Mouse (Mus musculus): ENCODE data around the gene Trpc7. TPM values are rescaled to one million over a fixed set of nuclear protein-coding genes. Genes with fewer than 3 reads are reported as not detected.

The Trpc7 gene
- polyA plus RNA-seq, 1 experiment from 2014 or later: not detected

- no peaks in the 10 kb centered on the region for H3K9me3 ChIP-seq
- H3K27me3 ChIP-seq (ENCODE audit: poor library complexity, severe bottlenecking): no peaks in the 10 kb centered on the region
- no peak overlapping the region for H3K4me3 ChIP-seq
- peaks cover 9% of the 10 kb centered on the region for H3K4me1 ChIP-seq
- H3K36me3 ChIP-seq (replicated peaks): no peaks in the 10 kb centered on the region
- DNase-seq (ENCODE audit: extremely low spot score, low spot score): no peak
- H3K27ac ChIP-seq: no peak overlapping the region
- 60% methylated on average over 6 of the region's 6 CpGs for WGBS
Observed at GRCm38 (mm10) chr13:56862011-56862410, 33.8 kb downstream of the Trpc7 start.

GRCm38 (mm10) chr13:56854506-56854905 is 41.3 kb downstream of the Trpc7 start:
- Histone ChIP-seq H3K27me3 (ENCODE audit: poor library complexity, severe bottlenecking) (no peaks in the 10 kb centered on the region), H3K9me3 (no peaks in the 10 kb centered on the region), H3K36me3 (replicated peaks) (no peaks in the 10 kb centered on the region), H3K27ac (no peak overlapping the region), H3K4me1 (peaks cover 6% of the 10 kb centered on the region), H3K4me3 (no peak overlapping the region)
- 89% methylated on average over 8 of the region's 8 CpGs for WGBS
- no peak for DNase-seq (ENCODE audit: extremely low spot score, low spot score)

- no peak for DNase-seq (ENCODE audit: extremely low spot score, low spot score)
- Histone ChIP-seq H3K9me3 (no peaks in the 10 kb centered on the region), H3K27ac (0 out of 2 replicates have a peak overlapping the region, but pooled peaks have one; percentile 1), H3K4me3 (no peak overlapping the region), H3K36me3 (replicated peaks) (no peaks in the 10 kb centered on the region), H3K4me1 (peaks cover 6% of the 10 kb centered on the region), H3K27me3 (ENCODE audit: poor library complexity, severe bottlenecking) (no peaks in the 10 kb centered on the region)
- 54% methylated on average over 5 of the region's 5 CpGs for WGBS
Observed at GRCm38 (mm10) chr13:56853436-56853835, 42.4 kb downstream of the Trpc7 start.

- Histone ChIP-seq H3K4me3 (no peak overlapping the region), H3K4me1 (no peaks in the 10 kb centered on the region), H3K9me3 (no peaks in the 10 kb centered on the region), H3K27me3 (ENCODE audit: poor library complexity, severe bottlenecking) (no peaks in the 10 kb centered on the region), H3K36me3 (replicated peaks) (no peaks in the 10 kb centered on the region), H3K27ac (no peak overlapping the region)
- 82% methylated on average over 3 of the region's 3 CpGs for WGBS
- no peak for DNase-seq (ENCODE audit: extremely low spot score, low spot score)
Observed at GRCm38 (mm10) chr13:56845866-56846265, 49.9 kb downstream of the Trpc7 start.

- DNase-seq (ENCODE audit: extremely low spot score, low spot score): no peak
- WGBS: 92% methylated on average over 12 of the region's 12 CpGs
- H3K36me3 ChIP-seq (replicated peaks): no peaks in the 10 kb centered on the region
- no peaks in the 10 kb centered on the region for H3K27me3 ChIP-seq (ENCODE audit: poor library complexity, severe bottlenecking)
- no peak overlapping the region for H3K4me3 ChIP-seq
- no peaks in the 10 kb centered on the region for H3K9me3 ChIP-seq
- no peaks in the 10 kb centered on the region for H3K4me1 ChIP-seq
- H3K27ac ChIP-seq: no peak overlapping the region
Observed at GRCm38 (mm10) chr13:56815471-56815870, 80.3 kb downstream of the Trpc7 start.

- WGBS: 8% methylated on average over 27 of the region's 27 CpGs
- no peaks in the 10 kb centered on the region for H3K36me3 ChIP-seq (replicated peaks)
- no peak overlapping the region for H3K27ac ChIP-seq
- peak overlapping the region; percentile 45 for H3K4me3 ChIP-seq
- no peaks in the 10 kb centered on the region for H3K9me3 ChIP-seq
- peak; percentile 87 for DNase-seq (ENCODE audit: extremely low spot score, low spot score)
- H3K4me1 ChIP-seq: peaks cover 5% of the 10 kb centered on the region
- H3K27me3 ChIP-seq (ENCODE audit: poor library complexity, severe bottlenecking): peaks cover 15% of the 10 kb centered on the region; the same call in 1 of the 2 replicates
Observed at GRCm38 (mm10) chr13:56806776-56807490, 88.9 kb downstream of the Trpc7 start.

GRCm38 (mm10) chr13:56805131-56805530 is 90.7 kb downstream of the Trpc7 start:
- no peak for DNase-seq (ENCODE audit: extremely low spot score, low spot score)
- H3K36me3 ChIP-seq (replicated peaks): no peaks in the 10 kb centered on the region
- H3K27me3 ChIP-seq (ENCODE audit: poor library complexity, severe bottlenecking): peaks cover 15% of the 10 kb centered on the region; the same call in 1 of the 2 replicates
- no peaks in the 10 kb centered on the region for H3K9me3 ChIP-seq
- no peak overlapping the region for H3K4me3 ChIP-seq
- WGBS: 89% methylated on average over 3 of the region's 3 CpGs
- H3K27ac ChIP-seq: no peak overlapping the region
- H3K4me1 ChIP-seq: peaks cover 5% of the 10 kb centered on the region

- WGBS: 90% methylated on average over 7 of the region's 7 CpGs
- Histone ChIP-seq H3K9me3 (no peaks in the 10 kb centered on the region), H3K4me3 (no peak overlapping the region), H3K4me1 (peaks cover 14% of the 10 kb centered on the region), H3K27me3 (ENCODE audit: poor library complexity, severe bottlenecking) (no peaks in the 10 kb centered on the region), H3K36me3 (replicated peaks) (no peaks in the 10 kb centered on the region), H3K27ac (no peak overlapping the region)
- DNase-seq (ENCODE audit: extremely low spot score, low spot score): no peak
Observed at GRCm38 (mm10) chr13:56797459-56797858, 98.3 kb downstream of the Trpc7 start.

GRCm38 (mm10) chr13:56795501-56795900 is 100.3 kb downstream of the Trpc7 start:
- H3K9me3 ChIP-seq: no peaks in the 10 kb centered on the region

GRCm38 (mm10) chr13:56794441-56794840 is 101.4 kb downstream of the Trpc7 start:
- no peak for DNase-seq (ENCODE audit: extremely low spot score, low spot score)
- H3K4me1 ChIP-seq: peaks cover 29% of the 10 kb centered on the region
- H3K27ac ChIP-seq: no peak overlapping the region
- H3K27me3 ChIP-seq (ENCODE audit: poor library complexity, severe bottlenecking): no peaks in the 10 kb centered on the region
- H3K9me3 ChIP-seq: no peaks in the 10 kb centered on the region
- no peaks in the 10 kb centered on the region for H3K36me3 ChIP-seq (replicated peaks)
- WGBS: 45% methylated on average over 7 of the region's 7 CpGs
- no peak overlapping the region for H3K4me3 ChIP-seq

More at GRCm38 (mm10) chr13:56795501-56795900, 100.3 kb downstream of the Trpc7 start:
- peaks cover 29% of the 10 kb centered on the region for H3K4me1 ChIP-seq
- H3K36me3 ChIP-seq (replicated peaks): no peaks in the 10 kb centered on the region
- H3K27ac ChIP-seq: no peak overlapping the region
- H3K27me3 ChIP-seq (ENCODE audit: poor library complexity, severe bottlenecking): no peaks in the 10 kb centered on the region
- no peak for DNase-seq (ENCODE audit: extremely low spot score, low spot score)
- 88% methylated on average over 7 of the region's 7 CpGs for WGBS
- H3K4me3 ChIP-seq: no peak overlapping the region

GRCm38 (mm10) chr13:56792844-56793243 is 102.9 kb downstream of the Trpc7 start:
- DNase-seq (ENCODE audit: extremely low spot score, low spot score): no peak
- Histone ChIP-seq H3K27ac (no peak overlapping the region), H3K4me3 (no peak overlapping the region), H3K27me3 (ENCODE audit: poor library complexity, severe bottlenecking) (no peaks in the 10 kb centered on the region), H3K36me3 (replicated peaks) (no peaks in the 10 kb centered on the region), H3K4me1 (peaks cover 29% of the 10 kb centered on the region), H3K9me3 (no peaks in the 10 kb centered on the region)
- 87% methylated on average over 3 of the region's 3 CpGs for WGBS

- Histone ChIP-seq H3K36me3 (replicated peaks) (no peaks in the 10 kb centered on the region), H3K27me3 (ENCODE audit: poor library complexity, severe bottlenecking) (no peaks in the 10 kb centered on the region), H3K27ac (no peak overlapping the region), H3K9me3 (no peaks in the 10 kb centered on the region), H3K4me3 (no peak overlapping the region), H3K4me1 (peaks cover 29% of the 10 kb centered on the region)
- WGBS: 95% methylated on average over 3 of the region's 3 CpGs
- no peak for DNase-seq (ENCODE audit: extremely low spot score, low spot score)
Observed at GRCm38 (mm10) chr13:56790683-56791082, 105.1 kb downstream of the Trpc7 start.

GRCm38 (mm10) chr13:56782621-56783020 is 113.2 kb downstream of the Trpc7 start:
- 85% methylated on average over 1 of the region's 1 CpGs for WGBS
- no peak for DNase-seq (ENCODE audit: extremely low spot score, low spot score)
- Histone ChIP-seq H3K27ac (no peak overlapping the region), H3K27me3 (ENCODE audit: poor library complexity, severe bottlenecking) (no peaks in the 10 kb centered on the region), H3K9me3 (no peaks in the 10 kb centered on the region; the same call in 1 of the 2 replicates), H3K4me3 (no peak overlapping the region), H3K4me1 (peaks cover 17% of the 10 kb centered on the region), H3K36me3 (replicated peaks) (no peaks in the 10 kb centered on the region)

Measured in forebrain, embryonic 10.5 days (tissue).